Mouse (Mus musculus) CH12.LX (cell line): ENCODE results near the gene Fam98a. TPM values are rescaled to one million over a fixed set of nuclear protein-coding genes. Genes with fewer than 3 reads are reported as not detected.

Source experiments
- DNase-seq: peaks from one replicate; pipeline ENCODE4 v3.0.0-alpha.2; 2013; ENCODE audit errors: extremely low read depth
- H3K27ac ChIP-seq: 2 replicates; pipeline ENCODE4 v1.5.1; 2012; ENCODE audit warnings: low read depth, mild to moderate bottlenecking, control low read depth, moderate library complexity; ENCODE audit not compliant: insufficient read depth
- H3K27me3 ChIP-seq: replicated peaks from 2 replicates; pipeline ENCODE3; 2012; ENCODE audit warnings: inconsistent platforms
- H3K36me3 ChIP-seq, 2 experiments: replicated peaks in 1 of 2; 2 replicates each; pipeline versions ENCODE3 to v1.6.1; 2012; ENCODE audit warnings: inconsistent platforms in 1 of 2, low read length in 1 of 2, mild to moderate bottlenecking in 1 of 2, mixed read lengths in 1 of 2, moderate library complexity in 1 of 2; ENCODE audit not compliant: control insufficient read depth in 1 of 2, insufficient read depth in 1 of 2
- H3K4me1 ChIP-seq, 2 experiments: 2 replicates each; pipeline ENCODE4 v1.6.1; 2012; ENCODE audit warnings: inconsistent platforms in 1 of 2, moderate library complexity in 1 of 2; ENCODE audit not compliant: insufficient read depth in 2 of 2, control insufficient read depth in 1 of 2
- H3K4me2 ChIP-seq: 2 replicates; pipeline ENCODE4 v1.6.1; 2012; ENCODE audit warnings: low read depth, mild to moderate bottlenecking, control low read depth; ENCODE audit not compliant: poor library complexity, insufficient read depth, severe bottlenecking
- H3K4me3 ChIP-seq, 3 experiments: fragments of 150-350 bp in 1 of 3; sonication (generic) in 1 of 3; replicated peaks in 1 of 3; 2 replicates each; pipeline versions ENCODE3 to v1.5.1; 2011 to 2012; ENCODE audit warnings: low read depth in 2 of 3, low read length in 2 of 3, mild to moderate bottlenecking in 2 of 3, moderate library complexity in 2 of 3, control low read depth in 1 of 3, improper control_type of control experiment in 1 of 3, inconsistent platforms in 1 of 3, mixed read lengths in 1 of 3; ENCODE audit not compliant: poor library complexity in 1 of 3
- H3K79me2 ChIP-seq: replicated peaks from 2 replicates; pipeline ENCODE4 v1.6.1; 2012; ENCODE audit warnings: mild to moderate bottlenecking, moderate library complexity; ENCODE audit not compliant: control insufficient read depth, poor library complexity, insufficient read depth, severe bottlenecking; ENCODE audit errors: extremely low read depth
- H3K9ac ChIP-seq: 2 replicates; pipeline ENCODE4 v1.6.1; 2012; ENCODE audit warnings: low read depth, mild to moderate bottlenecking, control low read depth, moderate library complexity; ENCODE audit not compliant: insufficient read depth
- H3K9me3 ChIP-seq: replicated peaks from 2 replicates; pipeline ENCODE3; 2012; ENCODE audit warnings: low read length, inconsistent platforms, mixed read lengths
- CHD2 ChIP-seq: IDR thresholded peaks from 2 replicates; pipeline ENCODE4 v1.6.1; 2011; ENCODE audit warnings: low read length, improper control_type of control experiment
- CTCF ChIP-seq, 2 experiments: IDR thresholded peaks in 1 of 2; conservative IDR thresholded peaks in 1 of 2; 2 replicates each; pipeline ENCODE4 v1.5.1; 2011 to 2012; ENCODE audit warnings: low read depth in 2 of 2, low read length in 2 of 2, improper control_type of control experiment in 1 of 2, inconsistent platforms in 1 of 2, mild to moderate bottlenecking in 1 of 2, moderate library complexity in 1 of 2
- E2F4 ChIP-seq: IDR thresholded peaks from 2 replicates; pipeline ENCODE4 v1.6.1; 2011; ENCODE audit warnings: low read depth, low read length, improper control_type of control experiment; ENCODE audit not compliant: insufficient replicate concordance
- ETS1 ChIP-seq: conservative IDR thresholded peaks from 2 replicates; pipeline ENCODE4 v1.6.1; 2012; ENCODE audit warnings: low read depth, mild to moderate bottlenecking, inconsistent platforms, low read length, improper control_type of control experiment, moderate library complexity
- GABPA ChIP-seq: IDR thresholded peaks from 2 replicates; pipeline ENCODE4 v1.6.1; 2012; ENCODE audit warnings: low read depth, low read length, improper control_type of control experiment, inconsistent platforms; ENCODE audit not compliant: insufficient replicate concordance
- JUN ChIP-seq: IDR thresholded peaks from 2 replicates; pipeline ENCODE4 v1.6.1; 2011; ENCODE audit warnings: low read depth, mild to moderate bottlenecking, low read length, improper control_type of control experiment, moderate library complexity; ENCODE audit not compliant: insufficient read depth
- MAX ChIP-seq: IDR thresholded peaks from 2 replicates; pipeline ENCODE4 v1.6.1; 2011; ENCODE audit warnings: low read length, improper control_type of control experiment
- MEF2A ChIP-seq: IDR thresholded peaks from 2 replicates; pipeline ENCODE4 v1.6.1; 2014; ENCODE audit warnings: low read depth, mild to moderate bottlenecking, inconsistent platforms, low read length, improper control_type of control experiment, borderline replicate concordance
- MYC ChIP-seq: IDR thresholded peaks from 2 replicates; pipeline ENCODE4 v1.6.1; 2011; ENCODE audit warnings: low read depth, mild to moderate bottlenecking, improper control_type of control experiment, low read length
- POLR2AphosphoS2 ChIP-seq: IDR thresholded peaks from 2 replicates; pipeline ENCODE4 v1.6.1; 2011; ENCODE audit warnings: low read depth, low read length, improper control_type of control experiment
- SMC3 ChIP-seq: IDR thresholded peaks from 2 replicates; pipeline ENCODE4 v1.6.1; 2011; ENCODE audit warnings: low read depth, low read length, improper control_type of control experiment
- UBTF ChIP-seq: IDR thresholded peaks from 2 replicates; pipeline ENCODE4 v1.6.1; 2012; ENCODE audit warnings: low read depth, mild to moderate bottlenecking, inconsistent platforms, low read length, improper control_type of control experiment, moderate library complexity
- USF2 ChIP-seq: conservative IDR thresholded peaks from 2 replicates; pipeline ENCODE4 v1.6.1; 2011; ENCODE audit warnings: low read depth, low read length, improper control_type of control experiment
- ZKSCAN1 ChIP-seq: IDR thresholded peaks from 2 replicates; pipeline ENCODE4 v1.6.1; 2012; ENCODE audit warnings: low read depth, inconsistent platforms, low read length, improper control_type of control experiment, borderline replicate concordance
- ZMIZ1 ChIP-seq: IDR thresholded peaks from 2 replicates; pipeline ENCODE4 v1.6.1; 2012; ENCODE audit warnings: low read depth, mild to moderate bottlenecking, inconsistent platforms, low read length, improper control_type of control experiment
- ZNF384 ChIP-seq: IDR thresholded peaks from 2 replicates; pipeline ENCODE4 v1.6.1; 2012; ENCODE audit warnings: low read depth, low read length, improper control_type of control experiment, inconsistent platforms
- dilution Hi-C: fragments of 300-500 bp; cut with MboI; formaldehyde crosslinking; loops from 2 replicates; pipeline ENCODE4 v1.14.3; 2020; ENCODE audit warnings: low sequenced_read_pairs; ENCODE audit not compliant: extremely low pct_unique_long_range_greater_than_20kb, extremely low pct_ligation_motif_present
- in situ Hi-C: fragments of 300-500 bp; cut with MboI; formaldehyde crosslinking; loops from 3 replicates; pipeline ENCODE4 v1.14.3; 2019; ENCODE audit warnings: low sequenced_read_pairs, low pct_ligation_motif_present, low pct_unique_long_range_greater_than_20kb, mixed read lengths
- polyA plus RNA-seq: library from polyadenylated mRNA; unstranded; fragments of >175 nt; gene quantifications from 2 replicates; pipeline ENCODE4 v1.2.1, GENCODE M21; 2012; ENCODE audit warnings: low read depth; ENCODE audit not compliant: insufficient read length
- total RNA-seq, 2 experiments: library from RNA; depleted of rRNA; stranded (reverse); fragments of 300-350 nt in 1 of 2; fragments of >200 nt in 1 of 2; gene quantifications; 2 replicates each; pipeline ENCODE4 v1.2.3; 2012 to 2014

The Fam98a gene
- total and polyA plus RNA-seq, 3 experiments: 36.0 to 92.0 (median 37.8) TPM

DNA sequence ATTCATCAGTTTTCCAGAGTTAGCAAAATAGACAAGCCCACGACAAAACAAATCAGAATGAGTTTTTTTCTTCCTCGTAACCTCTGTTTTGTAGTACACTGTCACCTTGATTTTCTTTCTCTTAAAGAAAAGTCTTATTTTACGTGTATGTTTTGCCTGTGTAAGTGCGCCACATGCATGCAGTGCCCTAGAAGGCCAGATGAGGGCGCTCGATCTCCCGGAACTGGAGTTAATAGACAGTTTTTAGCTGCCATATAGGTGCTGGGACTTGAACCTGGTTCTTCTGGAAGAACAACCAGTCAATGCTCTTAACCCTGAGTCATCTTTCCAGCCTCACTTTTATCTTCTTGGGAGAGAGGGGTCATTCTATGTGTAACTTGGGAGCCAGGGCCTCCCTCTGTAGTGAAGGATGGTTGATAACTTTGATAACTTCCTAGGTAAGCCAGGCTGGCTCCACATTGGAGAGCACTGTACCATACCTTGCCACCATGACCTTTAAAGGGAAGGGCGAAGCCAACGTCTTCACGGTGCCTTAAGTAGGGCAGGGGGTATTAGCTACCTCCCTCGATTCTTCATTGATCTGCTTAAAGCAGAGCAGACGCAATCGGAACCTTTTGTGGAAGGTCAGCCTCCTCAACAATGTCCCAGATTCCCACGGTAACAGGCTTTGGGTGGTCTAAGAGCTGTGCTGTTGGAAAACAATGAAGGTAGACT lies 22.4 kb downstream of the Fam98a start:
- H3K4me2 ChIP-seq: no peak overlapping the region
- H3K79me2 ChIP-seq: no peaks in the 10 kb centered on the region
- H3K9me3 ChIP-seq: peaks cover 3% of the 10 kb centered on the region
- peaks cover 29 to 54% of the 10 kb centered on the region in 2 experiments for H3K36me3 ChIP-seq
- dilution Hi-C loops (no loop called here), in situ Hi-C loops (loop anchor here (25.0 kb wide), 1 partner anchor 392 kb away; no protein-coding TSS in a partner anchor)
- H3K4me1 ChIP-seq: peaks cover 2 to 38% of the 10 kb centered on the region in 2 experiments
- no peak for DNase-seq
- no peak overlapping the region for H3K4me3 ChIP-seq
- no peak overlapping the region for H3K27ac ChIP-seq
- TF ChIP-seq CTCF (conservative IDR thresholded peaks at IDR 0.05 in 1 of 2, IDR thresholded peaks at IDR 0.05 in 1 of 2; ENCODE audit: low read depth in 2 of 2, low read length in 2 of 2) (peak; percentile 22 to 41; a peak in 3 of 4 replicates), CHD2 (no peak)
- TF ChIP-seq, all 38 proteins: peak for 1
- no peaks in the 10 kb centered on the region for H3K27me3 ChIP-seq
- H3K9ac ChIP-seq: no peak overlapping the region

DNA sequence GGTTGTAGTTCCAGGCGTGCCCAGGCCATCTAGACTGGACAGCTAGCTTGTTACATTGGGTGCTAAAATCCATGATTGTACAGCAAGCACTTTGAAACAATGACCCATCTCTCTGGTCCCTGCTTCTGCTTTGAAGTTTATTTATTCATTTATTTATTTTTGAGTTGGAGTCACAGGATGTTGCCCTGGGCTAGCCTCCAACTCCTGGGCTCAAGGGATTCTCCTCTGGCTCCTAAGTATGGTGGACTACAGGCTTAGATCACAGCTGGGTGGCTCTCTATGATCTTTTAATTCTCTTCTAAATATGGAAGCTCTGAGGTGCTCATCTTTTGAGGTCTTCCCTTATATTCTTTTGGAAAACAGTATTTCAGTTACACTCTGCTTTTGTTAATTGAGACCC lies 25.3 kb downstream of the Fam98a start:
- H3K36me3 ChIP-seq: peaks cover 49 to 81% of the 10 kb centered on the region in 2 experiments
- H3K9ac ChIP-seq: no peak overlapping the region
- no peak overlapping the region for H3K4me2 ChIP-seq
- peaks cover 0 to 50% of the 10 kb centered on the region in 2 experiments; a peak in 2 of 4 replicates for H3K4me1 ChIP-seq
- in situ Hi-C loops (loop anchor here (25.0 kb wide), 1 partner anchor 389 kb away; no protein-coding TSS in a partner anchor), dilution Hi-C loops (no loop called here)
- TF ChIP-seq MYC (no peak), SMC3 (no peak), POLR2AphosphoS2 (no peak), UBTF (no peak), JUN (no peak), ETS1 (no peak), ZMIZ1 (no peak), USF2 (no peak), MAX (no peak), ZNF384 (no peak), E2F4 (no peak), GABPA (no peak), ZKSCAN1 (no peak), MEF2A (no peak)
- no peak overlapping the region for H3K4me3 ChIP-seq
- H3K79me2 ChIP-seq: no peaks in the 10 kb centered on the region
- peaks cover 3% of the 10 kb centered on the region for H3K9me3 ChIP-seq
- no peak overlapping the region for H3K27ac ChIP-seq
- DNase-seq: no peak
- no peaks in the 10 kb centered on the region for H3K27me3 ChIP-seq
